In genomic region chr4:125945062-125945461, GRCm38 (mm10) we compare ENCODE assay signal across 18 mouse cellular contexts.
A peak's percentile ranks its signal among the peaks of the same experiment; 100 is the strongest.
DNase-seq lines count a peak whose midpoint lies in the region; ATAC-seq lines count a peak whose summit lies in the region.
"Had no signal": no experiment of that assay in that cellular context is flagged by ENCODE, and none has a peak within 500 bp of the region (broad histone marks: within the 10 kb centered on the region; RNA-seq: fewer than 3 reads in every experiment).

No protein-coding gene starts in this region.

- no peak overlapping the region for H3K9ac ChIP-seq in neural tube, embryonic 12.5 days
- no peak overlapping the region for H3K9ac ChIP-seq in forebrain, embryonic 15.5 days (replicated peaks)
- H3K9ac ChIP-seq in hindbrain, embryonic 15.5 days: no peak overlapping the region
- no peak overlapping the region for H3K9ac ChIP-seq in midbrain, embryonic 15.5 days
- H3K9ac ChIP-seq: embryonic facial prominence, embryonic 13.5 days; limb, embryonic 12.5 days; liver, embryonic 12.5 days; lung, embryonic 14.5 days had no signal

- no peak for DNase-seq in neural tube, embryonic 10.5 days (ENCODE audit: extremely low spot score, low spot score)
- DNase-seq in layer of hippocampus, adult 9-11 months: no peak
- no peak for DNase-seq in MN1 (ENCODE audit: low spot score)
- no peak for DNase-seq in cerebellum, postnatal 36 days
- DNase-seq: cerebellum, adult 9-10 months; lung, embryonic 14.5 days; lung, postnatal 4 days; thymus, adult 2 months had no signal

- ATAC-seq in neural tube, embryonic 12.5 days (ENCODE audit: low FRiP score, low read depth): 0 out of 2 replicates have a peak, but pooled peaks have one; percentile 13
- ATAC-seq in forebrain, embryonic 15.5 days (replicated peaks): peak; percentile 44; the same call in 1 of the 2 replicates
- ATAC-seq in hindbrain, embryonic 15.5 days (ENCODE audit: low FRiP score, low read depth): peak; percentile 51; the same call in 1 of the 2 replicates
- ATAC-seq in midbrain, embryonic 15.5 days (replicated peaks): 0 out of 2 replicates have a peak, but pooled peaks have one; percentile 39
- ATAC-seq: intestine, postnatal 0 days; liver, embryonic 12.5 days had no signal

- no peaks in the 10 kb centered on the region for H3K9me3 ChIP-seq in neural tube, embryonic 12.5 days
- no peaks in the 10 kb centered on the region for H3K9me3 ChIP-seq in forebrain, embryonic 15.5 days
- H3K9me3 ChIP-seq in hindbrain, embryonic 15.5 days: no peaks in the 10 kb centered on the region
- no peaks in the 10 kb centered on the region for H3K9me3 ChIP-seq in midbrain, embryonic 15.5 days
- H3K9me3 ChIP-seq: embryonic facial prominence, embryonic 13.5 days; limb, embryonic 12.5 days; liver, embryonic 12.5 days had no signal

- H3K36me3 ChIP-seq in neural tube, embryonic 12.5 days: no peaks in the 10 kb centered on the region
- H3K36me3 ChIP-seq in forebrain, embryonic 15.5 days: no peaks in the 10 kb centered on the region
- H3K36me3 ChIP-seq in hindbrain, embryonic 15.5 days: no peaks in the 10 kb centered on the region
- no peaks in the 10 kb centered on the region for H3K36me3 ChIP-seq in midbrain, embryonic 15.5 days (replicated peaks)
- H3K36me3 ChIP-seq: embryonic facial prominence, embryonic 13.5 days; limb, embryonic 12.5 days; liver, embryonic 12.5 days had no signal

- WGBS in neural tube, embryonic 12.5 days: 61% methylated on average over 2 of the region's 2 CpGs
- 34% methylated on average over 2 of the region's 2 CpGs for WGBS in forebrain, embryonic 15.5 days
- 44% methylated on average over 2 of the region's 2 CpGs for WGBS in hindbrain, embryonic 15.5 days
- WGBS in midbrain, embryonic 15.5 days: 27% methylated on average over 2 of the region's 2 CpGs

- H3K4me3 ChIP-seq in neural tube, embryonic 12.5 days: no peak overlapping the region
- H3K4me3 ChIP-seq in forebrain, embryonic 15.5 days: no peak overlapping the region
- H3K4me3 ChIP-seq in hindbrain, embryonic 15.5 days: no peak overlapping the region
- no peak overlapping the region for H3K4me3 ChIP-seq in midbrain, embryonic 15.5 days
- H3K4me3 ChIP-seq: embryonic facial prominence, embryonic 13.5 days; layer of hippocampus, adult 2 months; limb, embryonic 12.5 days; liver, embryonic 12.5 days had no signal

- H3K27ac ChIP-seq in neural tube, embryonic 12.5 days: no peak overlapping the region
- H3K27ac ChIP-seq in forebrain, embryonic 15.5 days (replicated peaks): no peak overlapping the region; the same call in 1 of the 2 replicates
- H3K27ac ChIP-seq in hindbrain, embryonic 15.5 days (replicated peaks): no peak overlapping the region
- no peak overlapping the region for H3K27ac ChIP-seq in midbrain, embryonic 15.5 days
- H3K27ac ChIP-seq: embryonic facial prominence, embryonic 13.5 days; kidney, postnatal 0 days; layer of hippocampus, adult 2 months; limb, embryonic 12.5 days; liver, embryonic 12.5 days had no signal

- H3K4me1 ChIP-seq in neural tube, embryonic 12.5 days: peaks cover 6% of the 10 kb centered on the region; the same call in 1 of the 2 replicates
- peaks cover 8% of the 10 kb centered on the region for H3K4me1 ChIP-seq in forebrain, embryonic 15.5 days
- peaks cover 4% of the 10 kb centered on the region; the same call in 1 of the 2 replicates for H3K4me1 ChIP-seq in hindbrain, embryonic 15.5 days (replicated peaks)
- H3K4me1 ChIP-seq in midbrain, embryonic 15.5 days: 0 out of 2 replicates have a peak, but pooled peaks cover 4% of the 10 kb centered on the region
- H3K4me1 ChIP-seq: limb, embryonic 12.5 days; liver, embryonic 12.5 days had no signal

- no peaks in the 10 kb centered on the region for H3K27me3 ChIP-seq in neural tube, embryonic 12.5 days (replicated peaks)
- no peaks in the 10 kb centered on the region for H3K27me3 ChIP-seq in forebrain, embryonic 15.5 days
- 0 out of 2 replicates have a peak, but pooled peaks cover 2% of the 10 kb centered on the region for H3K27me3 ChIP-seq in hindbrain, embryonic 15.5 days
- H3K27me3 ChIP-seq in midbrain, embryonic 15.5 days (replicated peaks): no peaks in the 10 kb centered on the region

- H3K4me2 ChIP-seq in neural tube, embryonic 12.5 days (replicated peaks): no peak overlapping the region
- no peak overlapping the region for H3K4me2 ChIP-seq in forebrain, embryonic 15.5 days (replicated peaks)
- no peak overlapping the region for H3K4me2 ChIP-seq in hindbrain, embryonic 15.5 days
- no peak overlapping the region for H3K4me2 ChIP-seq in midbrain, embryonic 15.5 days
- H3K4me2 ChIP-seq: embryonic facial prominence, embryonic 13.5 days; limb, embryonic 12.5 days; liver, embryonic 12.5 days; lung, embryonic 14.5 days had no signal
